Mouse (Mus musculus) liver, embryonic 16.5 days (tissue): Measurements from ENCODE around the gene Tefm. TPM values are rescaled to one million over a fixed set of nuclear protein-coding genes. Genes with fewer than 3 reads are reported as not detected.
A peak's percentile ranks its signal among the peaks of the same experiment; 100 is the strongest.

Experiments
- ATAC-seq: fragments of 200-750 bp; cut with Nextera tagmentation; 2 replicates; pipeline ENCODE4 v1.8.0; 2017; ENCODE audit warnings: low read depth, mild to moderate bottlenecking, moderate number of reproducible peaks, moderate library complexity
- H3K27ac ChIP-seq: fragments of 300-500 bp; sonication (generic); 2 replicates; pipeline ENCODE4 v1.5.1; 2014; ENCODE audit warnings: mild to moderate bottlenecking, low read length
- H3K27me3 ChIP-seq: fragments of 300-500 bp; sonication (generic); 2 replicates; pipeline ENCODE4 v1.6.1; 2014; ENCODE audit warnings: low read depth, low read length, mixed read lengths; ENCODE audit not compliant: control insufficient read depth, insufficient read depth
- H3K36me3 ChIP-seq: fragments of 300-500 bp; sonication (generic); 2 replicates; pipeline ENCODE4 v1.6.1; 2014; ENCODE audit warnings: mild to moderate bottlenecking; ENCODE audit not compliant: control insufficient read depth, insufficient read depth
- H3K4me1 ChIP-seq: fragments of 300-500 bp; sonication (generic); 2 replicates; pipeline ENCODE4 v1.6.1; 2014; ENCODE audit warnings: low read depth, low read length, mixed read lengths; ENCODE audit not compliant: control insufficient read depth
- H3K4me2 ChIP-seq: fragments of 300-500 bp; sonication (generic); 2 replicates; pipeline ENCODE4 v1.6.1; 2014; ENCODE audit warnings: low read depth, low read length, mixed read lengths
- H3K4me3 ChIP-seq: fragments of 300-500 bp; sonication (generic); 2 replicates; pipeline ENCODE4 v1.5.1; 2014; ENCODE audit warnings: low read depth, mild to moderate bottlenecking, low read length
- H3K9ac ChIP-seq: fragments of 300-500 bp; sonication (generic); 2 replicates; pipeline ENCODE4 v1.6.1; 2014; ENCODE audit warnings: low read depth, low read length
- H3K9me3 ChIP-seq: fragments of 300-500 bp; sonication (generic); replicated peaks from 2 replicates; pipeline ENCODE4 v1.6.1; 2016; ENCODE audit warnings: low read length; ENCODE audit not compliant: control insufficient read depth
- WGBS: fragments of 180-500 bp; shearing (Covaris S2); extraction: QIAGEN DNeasy Blood & Tissue Kit; methylation state at CpG from one replicate; pipeline ENCODE4 v1.1.7; 2014; ENCODE audit not compliant: insufficient replicate concordance; 5-methylcytosine and 5-hydroxymethylcytosine counted together
- polyA plus RNA-seq: library from polyadenylated mRNA; unstranded; fragments of >200 nt; fragmentation: Nextera tagmentation; extraction: Ambion mirVana; gene quantifications from 2 replicates; pipeline ENCODE4 v1.2.1, GENCODE M21; 2015

The Tefm gene
- polyA plus RNA-seq, 1 experiment from 2014 or later = 11.4 TPM

GRCm38 (mm10) chr11:80136786-80137185, 5.2 kb downstream of the Tefm start:
- H3K9ac ChIP-seq = no peak overlapping the region
- H3K4me2 ChIP-seq = no peak overlapping the region
- no peak overlapping the region for H3K27ac ChIP-seq
- WGBS = 91% methylated on average over 13 of the region's 13 CpGs
- H3K27me3 ChIP-seq = no peaks in the 10 kb centered on the region
- H3K4me1 ChIP-seq = no peaks in the 10 kb centered on the region
- ATAC-seq = no peak
- H3K36me3 ChIP-seq = peaks cover 43% of the 10 kb centered on the region
- no peak overlapping the region for H3K4me3 ChIP-seq
- no peaks in the 10 kb centered on the region for H3K9me3 ChIP-seq

GRCm38 (mm10) chr11:80135954-80136683, 5.9 kb downstream of the Tefm start:
- H3K4me2 ChIP-seq = no peak overlapping the region
- H3K36me3 ChIP-seq = peaks cover 47% of the 10 kb centered on the region
- WGBS = 91% methylated on average over 11 of the region's 11 CpGs
- ATAC-seq = no peak
- H3K4me1 ChIP-seq = no peaks in the 10 kb centered on the region
- H3K4me3 ChIP-seq = no peak overlapping the region
- H3K9me3 ChIP-seq = no peaks in the 10 kb centered on the region
- H3K27ac ChIP-seq = no peak overlapping the region
- H3K27me3 ChIP-seq = no peaks in the 10 kb centered on the region
- H3K9ac ChIP-seq = no peak overlapping the region

- no peaks in the 10 kb centered on the region for H3K27me3 ChIP-seq
- H3K4me2 ChIP-seq = no peak overlapping the region
- no peak overlapping the region for H3K9ac ChIP-seq
- H3K36me3 ChIP-seq = peaks cover 51% of the 10 kb centered on the region
- H3K9me3 ChIP-seq = no peaks in the 10 kb centered on the region
- no peak overlapping the region for H3K27ac ChIP-seq
- 56% methylated on average over 4 of the region's 4 CpGs for WGBS
- no peak overlapping the region for H3K4me3 ChIP-seq
- H3K4me1 ChIP-seq = no peaks in the 10 kb centered on the region
- no peak for ATAC-seq
These were observed 7.2 kb downstream of the Tefm start for GRCm38 (mm10) chr11:80134744-80135143.

- Histone ChIP-seq H3K4me1 (no peaks in the 10 kb centered on the region), H3K9ac (no peak overlapping the region), H3K27ac (no peak overlapping the region), H3K4me3 (no peak overlapping the region), H3K27me3 (no peaks in the 10 kb centered on the region), H3K36me3 (peaks cover 56% of the 10 kb centered on the region), H3K9me3 (no peaks in the 10 kb centered on the region), H3K4me2 (no peak overlapping the region)
- WGBS = 61% methylated on average over 1 of the region's 1 CpGs
- no peak for ATAC-seq
These were observed 9.9 kb downstream of the Tefm start for GRCm38 (mm10) chr11:80132050-80132449.

- H3K4me3 ChIP-seq = no peak overlapping the region
- no peaks in the 10 kb centered on the region for H3K4me1 ChIP-seq
- H3K27ac ChIP-seq = no peak overlapping the region
- no peak overlapping the region for H3K9ac ChIP-seq
- H3K27me3 ChIP-seq = no peaks in the 10 kb centered on the region
- no peaks in the 10 kb centered on the region for H3K9me3 ChIP-seq
- WGBS = 76% methylated on average over 1 of the region's 1 CpGs
- peaks cover 58% of the 10 kb centered on the region for H3K36me3 ChIP-seq
- H3K4me2 ChIP-seq = no peak overlapping the region
- no peak for ATAC-seq
These were observed 25.6 kb downstream of the Tefm start for GRCm38 (mm10) chr11:80116411-80116810.

- Histone ChIP-seq H3K36me3 (peaks cover 64% of the 10 kb centered on the region), H3K4me1 (peaks cover 8% of the 10 kb centered on the region), H3K27me3 (no peaks in the 10 kb centered on the region), H3K9ac (no peak overlapping the region), H3K4me2 (no peak overlapping the region), H3K9me3 (no peaks in the 10 kb centered on the region), H3K27ac (no peak overlapping the region), H3K4me3 (no peak overlapping the region)
- 75% methylated on average over 1 of the region's 1 CpGs for WGBS
- ATAC-seq = no peak
These were observed 37.6 kb downstream of the Tefm start for GRCm38 (mm10) chr11:80104407-80104806.

- Histone ChIP-seq H3K4me3 (no peak overlapping the region), H3K36me3 (peaks cover 58% of the 10 kb centered on the region), H3K4me2 (no peak overlapping the region), H3K27me3 (no peaks in the 10 kb centered on the region), H3K9me3 (no peaks in the 10 kb centered on the region), H3K9ac (no peak overlapping the region), H3K4me1 (peaks cover 8% of the 10 kb centered on the region), H3K27ac (no peak overlapping the region)
- WGBS = 26% methylated on average over 6 of the region's 6 CpGs
- peak; percentile 72 for ATAC-seq
These were observed 40.7 kb downstream of the Tefm start for GRCm38 (mm10) chr11:80101298-80101697.

GRCm38 (mm10) chr11:80098444-80099056, 43.4 kb downstream of the Tefm start:
- H3K36me3 ChIP-seq = peaks cover 61% of the 10 kb centered on the region
- no peak overlapping the region for H3K9ac ChIP-seq
- 70% methylated on average over 3 of the region's 3 CpGs for WGBS
- H3K9me3 ChIP-seq = no peaks in the 10 kb centered on the region
- peaks cover 8% of the 10 kb centered on the region for H3K4me1 ChIP-seq
- H3K4me3 ChIP-seq = no peak overlapping the region
- no peaks in the 10 kb centered on the region for H3K27me3 ChIP-seq
- no peak overlapping the region for H3K4me2 ChIP-seq
- H3K27ac ChIP-seq = no peak overlapping the region
- no peak for ATAC-seq

GRCm38 (mm10) chr11:80090555-80091164, 51.3 kb downstream of the Tefm start:
- Histone ChIP-seq H3K9ac (peak overlapping the region; percentile 95), H3K9me3 (no peaks in the 10 kb centered on the region), H3K4me2 (peak overlapping the region; percentile 71), H3K36me3 (peaks cover 15% of the 10 kb centered on the region), H3K27ac (no peak overlapping the region), H3K4me3 (peak overlapping the region; percentile 81), H3K27me3 (no peaks in the 10 kb centered on the region), H3K4me1 (peaks cover 23% of the 10 kb centered on the region)
- 32% methylated on average over 3 of the region's 3 CpGs for WGBS
- ATAC-seq = no peak
